8 mouse cellular contexts compared by ENCODE assay signal in the genomic region with DNA sequence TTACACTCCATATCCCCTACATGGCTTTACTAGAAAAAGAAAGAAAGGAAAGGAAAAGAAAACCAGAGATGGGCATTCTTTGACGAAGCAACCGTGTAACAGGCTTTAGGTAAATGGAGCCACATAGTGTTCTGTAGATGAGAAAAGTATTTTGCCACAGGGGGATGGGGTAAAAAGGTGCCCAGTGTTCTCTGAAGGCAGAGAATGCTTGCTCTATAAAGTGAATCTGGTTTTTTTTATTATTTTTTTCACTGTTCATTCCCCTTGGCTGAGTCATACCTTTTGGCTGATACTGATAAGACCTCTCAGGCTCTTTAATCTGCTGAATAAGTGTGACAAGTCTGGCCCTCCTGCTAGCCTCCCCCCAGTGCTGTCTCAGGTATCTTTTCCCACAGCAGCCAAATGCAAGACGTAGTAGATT.
DNase-seq lines count a peak whose midpoint lies in the region; ATAC-seq and TF ChIP-seq lines count a peak whose summit lies in the region.

No protein-coding gene starts in this region.

- H3K27me3 ChIP-seq in lung, embryonic 14.5 days (ENCODE audit: insufficient read depth, low read length) = no peaks in the 10 kb centered on the region
- H3K27me3 ChIP-seq in embryonic facial prominence, embryonic 11.5 days (ENCODE audit: control insufficient read depth, insufficient read depth, low read length) = no peaks in the 10 kb centered on the region
- no peaks in the 10 kb centered on the region for H3K27me3 ChIP-seq in hindbrain, embryonic 13.5 days
- no peaks in the 10 kb centered on the region for H3K27me3 ChIP-seq in midbrain, postnatal 0 days (ENCODE audit: insufficient read depth, low read length)
- H3K27me3 ChIP-seq in thymus, adult 2 months (ENCODE audit: control insufficient read depth, insufficient read depth, low read length) = no peaks in the 10 kb centered on the region

- H3K27ac ChIP-seq in lung, embryonic 14.5 days (ENCODE audit: low read depth) = peak overlapping the region; percentile 72
- no peak overlapping the region for H3K27ac ChIP-seq in embryonic facial prominence, embryonic 11.5 days (replicated peaks; ENCODE audit: low read depth, low read length)
- peak overlapping the region; percentile 91 for H3K27ac ChIP-seq in hindbrain, embryonic 13.5 days
- H3K27ac ChIP-seq in midbrain, postnatal 0 days (ENCODE audit: low read depth, low read length) = peak overlapping the region; percentile 71
- no peak overlapping the region for H3K27ac ChIP-seq in thymus, adult 2 months (ENCODE audit: control insufficient read depth, insufficient read depth, low read length)

- no peak for TF ChIP-seq POLR2A in thymus, adult 2 months (IDR thresholded peaks at IDR 0.05; ENCODE audit: control insufficient read depth, extremely low read depth, insufficient read depth, low read length, poor library complexity)

- ATAC-seq in lung, embryonic 14.5 days (ENCODE audit: insufficient read depth) = peak; percentile 82
- 0 out of 2 replicates have a peak, but pooled peaks have one; percentile 44 for ATAC-seq in embryonic facial prominence, embryonic 11.5 days (replicated peaks; ENCODE audit: insufficient number of reproducible peaks, low FRiP score, low TSS enrichment, low read depth)
- peak; percentile 72 for ATAC-seq in hindbrain, embryonic 13.5 days (ENCODE audit: low FRiP score)
- ATAC-seq in midbrain, postnatal 0 days (ENCODE audit: low FRiP score) = peak; percentile 54; the same call in 1 of the 2 replicates

- DNase-seq in lung, embryonic 14.5 days = peak; percentile 23
- DNase-seq in lung, postnatal 36 days = no peak
- no peak for DNase-seq in embryonic facial prominence, embryonic 11.5 days (ENCODE audit: low spot score)
- DNase-seq in midbrain, postnatal 0 days (ENCODE audit: low spot score) = no peak
- DNase-seq in adrenal gland, adult 18-20 months (ENCODE audit: low spot score in 2 of 2) = no peak
- no peak for DNase-seq in testis, postnatal 10 days (ENCODE audit: low spot score)
- no peak for DNase-seq in thymus, adult 2 months

- peaks cover 15% of the 10 kb centered on the region; the same call in 1 of the 2 replicates for H3K4me1 ChIP-seq in lung, embryonic 14.5 days (ENCODE audit: insufficient read depth)
- H3K4me1 ChIP-seq in embryonic facial prominence, embryonic 11.5 days (ENCODE audit: control insufficient read depth, insufficient read depth, low read length) = no peaks in the 10 kb centered on the region; the same call in 1 of the 2 replicates
- peaks cover 25% of the 10 kb centered on the region for H3K4me1 ChIP-seq in hindbrain, embryonic 13.5 days (replicated peaks)
- H3K4me1 ChIP-seq in midbrain, postnatal 0 days (ENCODE audit: insufficient read depth, low read length) = peaks cover 8% of the 10 kb centered on the region; the same call in 1 of the 2 replicates
- no peaks in the 10 kb centered on the region for H3K4me1 ChIP-seq in thymus, adult 2 months (replicated peaks; ENCODE audit: control insufficient read depth, insufficient read depth, low read length)

- no peak for TF ChIP-seq CTCF in lung, embryonic 14.5 days (IDR thresholded peaks at IDR 0.05; ENCODE audit: low read depth)
- no peak for TF ChIP-seq CTCF in midbrain, postnatal 0 days (IDR thresholded peaks at IDR 0.05)
- no peak for TF ChIP-seq CTCF in thymus, adult 2 months (IDR thresholded peaks at IDR 0.05; ENCODE audit: borderline replicate concordance, control insufficient read depth, extremely low read depth, insufficient read depth, low read length, poor library complexity)

- no peak overlapping the region for H3K4me3 ChIP-seq in lung, embryonic 14.5 days (ENCODE audit: low read depth, low read length)
- H3K4me3 ChIP-seq in embryonic facial prominence, embryonic 11.5 days (ENCODE audit: low read depth, low read length) = no peak overlapping the region
- no peak overlapping the region for H3K4me3 ChIP-seq in hindbrain, embryonic 13.5 days
- H3K4me3 ChIP-seq in midbrain, postnatal 0 days (ENCODE audit: low read depth, low read length) = no peak overlapping the region
- H3K4me3 ChIP-seq in thymus, adult 2 months (ENCODE audit: control insufficient read depth, insufficient read depth, low read length) = no peak overlapping the region

- no peaks in the 10 kb centered on the region for H3K36me3 ChIP-seq in lung, embryonic 14.5 days (ENCODE audit: insufficient read depth)
- no peaks in the 10 kb centered on the region for H3K36me3 ChIP-seq in embryonic facial prominence, embryonic 11.5 days (replicated peaks; ENCODE audit: control insufficient read depth, insufficient read depth, low read depth, low read length)
- H3K36me3 ChIP-seq in hindbrain, embryonic 13.5 days = no peaks in the 10 kb centered on the region
- no peaks in the 10 kb centered on the region for H3K36me3 ChIP-seq in midbrain, postnatal 0 days (ENCODE audit: insufficient read depth, low read length)
- no peaks in the 10 kb centered on the region for H3K36me3 ChIP-seq in thymus, adult 2 months (ENCODE audit: control insufficient read depth, insufficient read depth, low read length)

- 35% methylated on average over 3 of the region's 3 CpGs for WGBS in lung, embryonic 14.5 days
- WGBS in embryonic facial prominence, embryonic 11.5 days = 27% methylated on average over 3 of the region's 3 CpGs
- 16% methylated on average over 3 of the region's 3 CpGs for WGBS in hindbrain, embryonic 13.5 days
- WGBS in midbrain, postnatal 0 days = 5% methylated on average over 3 of the region's 3 CpGs
- WGBS in thymus, adult 2 months = 84% methylated on average over 3 of the region's 3 CpGs

- peak overlapping the region; percentile 36 for H3K4me2 ChIP-seq in lung, embryonic 14.5 days
- no peak overlapping the region for H3K4me2 ChIP-seq in embryonic facial prominence, embryonic 11.5 days (ENCODE audit: low read depth, low read length)
- H3K4me2 ChIP-seq in hindbrain, embryonic 13.5 days = peak overlapping the region; percentile 39
- no peak overlapping the region for H3K4me2 ChIP-seq in midbrain, postnatal 0 days (ENCODE audit: low read depth, low read length, poor library complexity, severe bottlenecking)

- no peak overlapping the region for H3K9ac ChIP-seq in lung, embryonic 14.5 days
- no peak overlapping the region for H3K9ac ChIP-seq in embryonic facial prominence, embryonic 11.5 days (replicated peaks; ENCODE audit: low read length)
- H3K9ac ChIP-seq in hindbrain, embryonic 13.5 days = no peak overlapping the region
- no peak overlapping the region for H3K9ac ChIP-seq in midbrain, postnatal 0 days (replicated peaks; ENCODE audit: low read length, poor library complexity, severe bottlenecking)

- no peaks in the 10 kb centered on the region for H3K9me3 ChIP-seq in lung, embryonic 14.5 days (ENCODE audit: low read depth, low read length)
- H3K9me3 ChIP-seq in embryonic facial prominence, embryonic 11.5 days (replicated peaks; ENCODE audit: control insufficient read depth, low read length) = no peaks in the 10 kb centered on the region
- H3K9me3 ChIP-seq in hindbrain, embryonic 13.5 days = no peaks in the 10 kb centered on the region
- H3K9me3 ChIP-seq in midbrain, postnatal 0 days (ENCODE audit: low read length) = no peaks in the 10 kb centered on the region

Comparison
In these comparisons a context has a peak if more than half of its experiments do, and no peak if none do; other contexts are left out.
1. H3K27ac ChIP-seq: peak in lung, embryonic 14.5 days (single experiment), hindbrain, embryonic 13.5 days (single experiment) and midbrain, postnatal 0 days (single experiment); none in embryonic facial prominence, embryonic 11.5 days (single experiment) and thymus, adult 2 months (single experiment).
2. H3K4me2 ChIP-seq: peak in lung, embryonic 14.5 days (single experiment) and hindbrain, embryonic 13.5 days (single experiment); none in embryonic facial prominence, embryonic 11.5 days (single experiment) and midbrain, postnatal 0 days (single experiment).
3. Peak in every context shown above with its lines, with median percentiles within 50 percentile points of each other: ATAC-seq.